Mouse (Mus musculus) frontal cortex, postnatal 25 days (tissue): ENCODE data around the gene Ccdc185.

Experiments
- DNase-seq, 2 experiments: peaks; one replicate each; pipeline ENCODE4 v3.0.0; 2022; ENCODE audit warnings: low spot score in 2 of 2

Ccdc185 gene

GRCm38 (mm10) chr1:182747081-182747480 lies 1.9 kb downstream of the Ccdc185 start:
- no peak for DNase-seq

- no peak for DNase-seq
Observed at GRCm38 (mm10) chr1:182735891-182736290, 13.1 kb downstream of the Ccdc185 start.

GRCm38 (mm10) chr1:182732695-182733094 lies 16.3 kb downstream of the Ccdc185 start:
- no peak for DNase-seq

- no peak for DNase-seq
Observed at GRCm38 (mm10) chr1:182729002-182729401, 20.0 kb downstream of the Ccdc185 start.

GRCm38 (mm10) chr1:182727541-182727940 lies 21.4 kb downstream of the Ccdc185 start:
- no peak for DNase-seq

- no peak for DNase-seq
Observed at GRCm38 (mm10) chr1:182714236-182714935, 34.6 kb downstream of the Ccdc185 start.

GRCm38 (mm10) chr1:182711360-182711933 lies 37.5 kb downstream of the Ccdc185 start:
- DNase-seq: no peak

GRCm38 (mm10) chr1:182707459-182707858 lies 41.5 kb downstream of the Ccdc185 start:
- DNase-seq: no peak

- no peak for DNase-seq
Observed at GRCm38 (mm10) chr1:182704882-182705281, 44.1 kb downstream of the Ccdc185 start.

- DNase-seq: no peak
Observed at GRCm38 (mm10) chr1:182699392-182700347, 49.3 kb downstream of the Ccdc185 start.
